Mouse (Mus musculus): Measurements from ENCODE around the gene Snx6.
A peak's percentile ranks its signal among the peaks of the same experiment; 100 is the strongest.

DNA sequence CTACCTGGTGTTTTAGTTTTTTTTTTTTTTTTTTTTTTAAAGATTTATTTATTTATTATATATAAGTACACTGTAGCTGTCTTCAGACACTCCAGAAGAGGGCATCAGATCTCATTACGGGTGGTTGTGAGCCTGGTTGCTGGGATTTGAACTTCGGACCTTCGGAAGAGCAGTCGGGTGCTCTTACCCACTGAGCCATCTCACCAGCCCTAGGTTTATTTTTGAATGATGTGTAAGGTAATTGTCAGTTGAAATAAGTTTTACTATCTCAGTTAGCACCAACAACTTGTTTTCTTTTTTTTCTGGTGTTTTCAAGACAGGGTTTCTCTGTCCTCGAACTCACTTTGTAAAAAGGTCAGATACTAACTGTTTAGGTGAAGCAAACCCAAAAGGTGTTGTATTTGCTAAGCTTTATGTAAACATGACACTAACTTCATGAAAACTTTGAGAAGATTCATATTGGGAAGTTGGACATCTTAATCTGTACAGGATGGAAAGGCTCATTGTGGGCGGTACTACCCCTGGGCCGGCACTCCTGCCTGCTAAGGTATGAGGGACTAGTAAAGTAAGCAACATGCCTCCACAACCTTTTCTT lies 98.4 kb downstream of the Snx6 start:
- no peak for TF ChIP-seq GABPA (IDR thresholded peaks at IDR 0.05; ENCODE audit: low read depth, low read length)
- no peak for TF ChIP-seq ELF1 (IDR thresholded peaks at IDR 0.05; ENCODE audit: low read depth, low read length)
- TF ChIP-seq POLR2A (IDR thresholded peaks at IDR 0.05; ENCODE audit: control insufficient read depth in 1 of 2, insufficient read depth in 1 of 2, low read depth in 1 of 2, low read length in 2 of 2, poor library complexity in 1 of 2) = peak; percentile 93 to 99
- TF ChIP-seq SIN3A (IDR thresholded peaks at IDR 0.05; ENCODE audit: low read length) = peak; percentile 60
- TF ChIP-seq MAX (IDR thresholded peaks at IDR 0.05; ENCODE audit: low read length) = no peak
- TF ChIP-seq NELFE (IDR thresholded peaks at IDR 0.05; ENCODE audit: low read depth, low read length) = peak; percentile 65; the same call in 1 of the 2 replicates
- no peak for TF ChIP-seq USF1 (IDR thresholded peaks at IDR 0.05; ENCODE audit: low read depth, low read length)
- no peak for TF ChIP-seq SMC3 (IDR thresholded peaks at IDR 0.05; ENCODE audit: low read depth, low read length)
- peak; percentile 68 for TF ChIP-seq ZNF384 (IDR thresholded peaks at IDR 0.05; ENCODE audit: low read depth, low read length)
- TF ChIP-seq NRF1 (IDR thresholded peaks at IDR 0.05; ENCODE audit: insufficient read depth, low read depth, low read length, poor library complexity, severe bottlenecking) = no peak
- no peak for TF ChIP-seq JUND (IDR thresholded peaks at IDR 0.05; ENCODE audit: low read depth, low read length)
- no peak for TF ChIP-seq CTCF (IDR thresholded peaks at IDR 0.05 in 2 of 3, conservative IDR thresholded peaks at IDR 0.05 in 1 of 3; ENCODE audit: control insufficient read depth in 1 of 3, insufficient read depth in 1 of 3, low read depth in 2 of 3, low read length in 3 of 3, poor library complexity in 1 of 3, severe bottlenecking in 1 of 3)
- TF ChIP-seq CHD2 (IDR thresholded peaks at IDR 0.05; ENCODE audit: low read length) = no peak
- TF ChIP-seq ZKSCAN1 (IDR thresholded peaks at IDR 0.05; ENCODE audit: low read depth, low read length) = no peak

Data from MEL (cell line).